Mouse (Mus musculus) brain, adult 2 months (tissue): ENCODE measurements around the gene Grhl3.
A peak's percentile ranks its signal among the peaks of the same experiment; 100 is the strongest.
"Not testable (repeated sequence)": the region's sequence is repeated elsewhere in the genome, so short reads cannot be mapped to it uniquely, and the experiment has no call there.

ENCODE experiments used
- DNase-seq: peaks from one replicate; pipeline ENCODE4 v3.0.0; 2011; ENCODE audit warnings: low read depth, low spot score

The Grhl3 gene

DNA sequence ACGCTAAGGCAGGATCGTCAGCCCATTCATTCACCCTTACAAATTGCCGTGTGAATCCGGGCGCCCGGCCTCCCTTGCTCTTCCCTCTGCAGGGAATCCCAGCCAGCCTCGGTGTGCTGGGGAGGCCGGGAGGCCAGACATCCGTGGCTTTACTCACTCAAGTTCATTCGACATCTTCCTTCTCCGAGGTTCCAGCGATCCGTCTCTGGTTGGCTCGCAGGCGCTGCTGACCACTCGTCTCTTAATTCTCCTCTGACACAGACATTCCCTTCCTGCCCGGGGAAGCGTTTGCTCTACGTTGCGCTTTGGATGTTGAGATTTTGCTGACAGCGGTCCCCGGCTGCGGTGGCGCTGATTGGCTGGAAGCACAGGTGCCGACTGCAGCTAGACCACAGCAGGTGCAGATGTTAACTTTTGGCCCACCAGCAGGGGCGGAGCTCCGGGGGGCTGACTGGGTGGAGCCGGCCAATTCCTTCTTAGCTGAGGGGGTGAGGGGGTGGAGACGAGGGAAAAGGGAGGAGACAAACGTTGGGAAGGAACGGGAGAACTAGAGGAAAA lies at the start of gene Grhl3:
TSS of gene Grhl3 (minus strand) at position 380 of the 558 bp plus-strand sequence.
- peak; percentile 59 for DNase-seq

- DNase-seq: peak; percentile 65
Observed at GRCm38 (mm10) chr4:135622290-135622689, 48.9 kb upstream of the Grhl3 start.

GRCm38 (mm10) chr4:135620461-135620860 lies 47.0 kb upstream of the Grhl3 start:
- DNase-seq: no peak

- DNase-seq: peak; percentile 42
Observed at GRCm38 (mm10) chr4:135617783-135618470, 44.5 kb upstream of the Grhl3 start.

GRCm38 (mm10) chr4:135617038-135617437 lies 43.6 kb upstream of the Grhl3 start:
- no peak for DNase-seq

DNA sequence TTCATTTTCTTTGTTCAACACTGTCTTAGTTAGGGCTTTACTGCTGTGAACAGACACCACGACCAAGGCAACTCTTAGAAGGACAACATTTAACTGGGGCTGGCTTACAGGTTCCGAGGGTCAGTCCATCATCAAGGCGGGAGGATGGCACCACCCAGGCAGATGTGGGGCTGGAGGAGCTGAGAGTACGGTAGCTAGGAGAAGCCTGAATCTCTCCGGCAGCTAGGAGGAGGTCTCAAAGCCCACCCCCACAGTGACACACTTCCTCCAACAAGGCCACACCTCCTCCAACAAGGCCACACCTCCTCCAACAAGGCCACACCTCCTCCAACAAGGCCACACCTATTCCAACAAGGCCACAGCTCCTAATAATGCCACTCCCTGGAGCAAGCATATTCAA lies 41.9 kb upstream of the Grhl3 start:
- DNase-seq: not testable (repeated sequence)

DNA sequence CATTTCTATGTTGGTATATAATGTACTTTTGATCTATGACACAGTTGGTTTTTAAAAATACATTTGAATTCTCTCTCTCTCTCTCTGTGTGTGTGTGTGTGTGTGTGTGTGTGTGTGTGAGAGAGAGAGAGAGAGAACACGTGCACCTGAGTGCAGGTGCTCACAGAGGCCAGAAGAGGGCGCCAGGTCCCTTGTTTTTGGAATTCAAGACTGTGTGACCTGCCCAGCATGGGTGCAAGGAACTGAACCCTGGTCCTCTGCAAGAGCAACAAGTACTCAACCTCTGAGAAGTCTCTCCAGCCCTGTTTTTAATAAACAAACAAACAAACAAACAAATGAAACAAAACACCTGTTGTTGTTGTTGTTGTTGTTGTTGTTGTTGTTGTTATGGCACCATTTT lies 36.6 kb upstream of the Grhl3 start:
- DNase-seq: no peak

DNA sequence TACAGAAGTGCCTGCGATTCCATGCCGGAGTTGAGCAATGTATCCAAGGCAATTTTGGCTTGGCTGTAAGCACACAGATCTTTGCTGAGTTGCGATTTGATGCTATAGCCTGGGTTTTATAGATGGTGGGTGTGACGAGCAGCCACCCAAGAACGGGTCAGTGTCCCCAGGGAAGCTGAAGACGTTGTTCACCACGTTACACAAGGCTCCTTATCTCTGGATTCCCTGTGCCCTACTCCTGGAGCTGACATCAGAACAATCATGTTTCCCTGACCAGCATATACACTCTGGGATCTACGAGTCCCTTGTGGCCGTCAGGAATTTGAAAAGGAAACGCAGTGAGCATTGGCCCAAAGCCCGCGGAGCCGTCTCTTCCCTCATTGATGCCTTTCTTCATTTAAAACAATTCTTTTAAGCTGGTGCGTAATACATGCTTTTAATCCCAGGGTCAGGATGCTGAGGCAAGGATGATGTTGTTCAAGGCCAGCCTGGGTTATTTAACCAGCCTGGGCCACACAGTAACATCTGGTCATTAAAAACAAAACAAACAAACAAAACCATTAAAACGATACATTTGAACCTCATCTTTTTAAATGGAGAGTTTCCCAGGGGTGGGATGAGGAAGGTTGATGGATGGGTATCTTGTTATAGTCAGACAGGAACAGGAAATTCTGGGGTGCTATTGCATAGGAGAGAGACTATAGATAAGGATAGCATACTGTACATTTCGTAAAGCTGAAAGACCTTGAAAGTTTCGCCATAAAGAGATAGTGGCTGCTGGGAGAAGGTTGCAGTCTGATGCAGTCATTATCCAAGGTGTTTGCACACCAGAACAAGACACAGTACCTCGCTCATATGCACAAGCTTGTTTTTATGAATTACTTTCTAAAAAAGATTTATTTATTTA lies 34.8 kb upstream of the Grhl3 start:
- no peak for DNase-seq

DNA sequence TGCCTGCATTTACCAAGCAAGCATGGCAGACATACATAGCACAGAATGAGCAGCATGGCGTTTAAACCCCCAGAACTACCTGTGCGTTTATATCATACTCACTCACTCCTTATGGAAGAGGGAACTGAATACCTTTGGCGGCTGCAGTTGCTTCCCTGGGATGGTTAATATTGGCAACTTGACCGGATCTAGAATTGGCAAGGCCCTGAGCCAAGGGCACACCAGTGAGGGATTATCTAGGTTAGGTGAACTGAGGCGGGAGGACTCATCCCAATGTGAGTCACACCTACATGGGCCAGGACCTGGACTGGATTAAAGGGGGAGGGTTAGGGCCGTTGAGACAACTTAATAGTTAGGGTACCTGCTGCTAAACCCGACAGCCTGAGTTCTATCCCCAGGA lies 32.8 kb upstream of the Grhl3 start:
- no peak for DNase-seq

DNA sequence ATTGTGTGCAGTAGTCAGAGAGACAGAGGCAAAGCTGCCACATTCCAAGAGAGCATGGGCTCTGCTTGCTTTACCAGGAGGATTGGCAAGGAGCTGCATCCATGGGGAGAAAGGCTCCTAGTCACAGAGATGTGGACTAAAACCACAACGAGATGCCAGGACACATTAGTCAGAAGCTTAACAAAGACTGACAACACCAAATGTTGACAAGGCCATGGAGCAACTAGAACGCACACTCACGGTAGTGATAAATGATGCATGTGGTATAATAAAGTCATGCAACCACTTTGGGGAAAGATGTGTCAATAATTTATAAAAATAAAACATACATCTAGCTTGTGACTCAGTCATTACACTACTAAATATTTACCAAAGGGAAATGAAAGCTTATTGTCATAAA lies 28.1 kb upstream of the Grhl3 start:
- no peak for DNase-seq

GRCm38 (mm10) chr4:135599497-135600182 lies 26.2 kb upstream of the Grhl3 start:
- DNase-seq: no peak

DNA sequence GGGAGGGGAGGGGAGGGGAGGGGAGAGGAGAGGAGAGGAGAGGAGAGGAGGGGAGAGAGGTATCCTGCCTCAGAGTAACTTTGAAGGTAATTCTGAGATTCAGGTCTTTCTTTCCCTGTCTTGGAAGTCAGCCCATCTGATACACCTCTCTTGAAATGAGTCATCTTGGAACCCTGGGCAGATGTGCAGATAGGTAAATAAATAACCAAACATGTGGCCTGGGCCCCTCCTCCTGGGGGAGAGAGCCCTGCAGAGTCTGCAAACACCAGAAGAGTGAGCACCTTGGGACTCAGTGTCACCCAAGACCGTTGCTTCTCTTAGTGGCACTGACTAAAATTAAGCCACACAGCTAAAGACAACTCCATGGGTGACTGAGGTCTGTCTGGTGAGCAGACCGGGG lies 25.6 kb upstream of the Grhl3 start:
- DNase-seq: no peak

- DNase-seq: no peak
Observed at GRCm38 (mm10) chr4:135597571-135597970, 24.1 kb upstream of the Grhl3 start.

DNA sequence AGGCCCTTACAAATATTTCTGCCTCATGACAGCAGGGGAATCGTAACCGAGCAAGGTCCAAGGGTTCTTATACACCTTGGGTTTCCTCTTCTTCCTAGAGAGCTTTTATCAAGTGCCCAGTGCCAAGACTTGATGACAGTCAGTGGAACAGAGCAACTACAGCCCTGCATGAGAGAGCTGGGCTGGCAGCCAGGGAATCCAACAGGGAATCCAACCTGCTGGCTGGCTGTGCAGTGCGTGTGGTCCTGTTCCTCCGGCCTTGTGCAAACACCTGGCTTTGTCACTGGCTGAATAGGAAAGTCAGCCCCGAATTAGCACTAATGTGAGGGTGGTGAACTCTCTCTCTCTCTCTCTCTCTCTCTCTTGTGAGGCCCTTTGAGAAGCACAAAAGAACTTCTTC lies 22.5 kb upstream of the Grhl3 start:
- peak; percentile 24 for DNase-seq

- DNase-seq: no peak
Observed at GRCm38 (mm10) chr4:135591610-135592304, 18.3 kb upstream of the Grhl3 start.

- no peak for DNase-seq
Observed at GRCm38 (mm10) chr4:135591086-135591485, 17.7 kb upstream of the Grhl3 start.

DNA sequence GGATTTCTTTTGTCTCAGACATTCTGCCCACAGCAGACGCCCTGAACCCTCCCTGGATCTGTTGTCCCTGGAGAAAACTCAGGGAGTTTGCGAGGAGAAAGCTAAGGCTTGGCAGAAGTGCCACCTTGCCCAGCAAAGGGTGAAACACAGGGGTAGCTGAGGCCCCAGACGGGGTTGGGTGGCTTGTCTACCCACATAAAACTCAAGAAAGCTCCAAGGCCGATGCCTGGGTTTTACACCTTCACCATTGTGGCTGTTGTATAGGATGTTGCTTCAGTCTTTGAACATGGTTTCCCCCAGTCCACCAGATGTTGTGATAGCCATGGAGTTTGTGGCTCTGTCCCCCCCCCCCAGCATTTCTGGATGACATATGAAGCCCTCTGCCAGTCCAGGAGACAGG lies 11.4 kb upstream of the Grhl3 start:
- no peak for DNase-seq

DNA sequence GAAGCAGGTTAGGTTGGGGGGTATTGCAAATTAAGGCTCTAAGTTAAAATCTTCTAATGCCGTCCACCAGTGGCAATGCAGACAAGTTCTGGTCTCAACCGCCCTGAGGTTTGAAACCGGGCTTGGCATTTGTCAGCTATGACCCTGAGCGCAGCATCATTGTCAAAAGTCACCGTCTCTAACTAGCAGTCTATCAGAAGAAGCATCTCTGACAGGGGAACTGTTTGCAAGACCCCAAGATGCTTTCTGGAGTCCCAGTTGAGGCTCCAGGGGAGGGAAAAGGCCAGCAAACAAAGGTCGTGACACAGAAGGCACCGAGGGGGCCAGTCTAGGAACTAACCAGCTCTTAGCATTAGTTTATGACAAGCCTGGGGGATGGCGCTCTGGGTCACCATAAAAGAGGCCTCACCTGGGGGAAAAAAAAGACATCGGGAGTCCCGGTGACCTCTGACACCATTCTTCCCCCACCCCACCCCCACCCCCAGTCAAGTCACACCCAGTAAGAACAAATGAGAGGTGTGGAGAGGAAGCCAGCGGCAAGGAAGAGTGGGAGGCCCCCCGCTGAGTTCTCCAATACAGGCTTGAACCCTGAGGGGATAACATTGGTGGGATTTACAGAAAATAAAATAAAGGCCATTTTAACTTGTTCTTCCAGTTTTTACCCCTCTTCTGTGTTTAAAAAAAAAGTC lies 7.9 kb upstream of the Grhl3 start:
- DNase-seq: no peak

DNA sequence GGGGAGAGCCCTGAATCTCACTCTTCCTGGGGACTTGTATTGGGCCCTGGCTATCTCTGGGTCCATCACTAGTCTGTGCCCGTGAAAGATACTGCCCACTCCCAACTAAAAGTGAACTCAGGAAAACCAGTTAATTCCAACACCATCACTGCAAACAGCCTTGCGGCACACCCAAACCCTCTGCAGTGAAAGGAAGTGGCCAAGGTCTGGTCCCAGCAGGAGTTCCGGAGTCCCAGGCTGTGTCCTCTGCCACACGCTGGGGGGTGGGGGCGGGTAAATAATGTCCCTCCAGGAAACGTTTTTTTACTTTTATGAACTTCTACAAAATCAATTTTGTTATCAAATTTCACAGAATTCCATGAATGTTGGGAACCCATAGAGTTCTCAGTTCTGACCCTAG lies 6.3 kb upstream of the Grhl3 start:
- DNase-seq: no peak

DNA sequence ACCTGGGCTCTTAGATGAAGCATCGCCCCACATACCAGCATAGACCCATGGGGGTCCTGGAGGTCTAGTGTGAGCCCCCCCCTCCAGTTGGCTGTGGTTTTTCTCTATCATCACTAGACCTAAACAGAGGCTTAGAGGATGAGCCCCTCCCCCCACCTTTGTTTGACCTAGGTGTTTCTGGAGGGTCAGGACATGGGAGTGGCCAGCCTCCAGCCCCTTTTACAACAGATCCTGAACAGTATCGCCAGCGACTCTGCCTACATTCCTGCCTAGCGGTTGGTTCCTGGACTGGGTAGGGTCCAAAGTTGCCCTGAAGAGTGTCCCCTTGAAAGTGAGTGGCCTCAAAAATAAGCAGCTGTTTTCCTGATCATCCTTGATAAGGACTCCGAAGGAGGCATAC lies 5.1 kb upstream of the Grhl3 start:
- no peak for DNase-seq
